Mouse (Mus musculus) C2C12 (cell line): ENCODE data around the gene Cyp4f13. TPM values are rescaled to one million over a fixed set of nuclear protein-coding genes. Genes with fewer than 3 reads are reported as not detected.

Experiments
- H3K27me3 ChIP-seq: one replicate; pipeline ENCODE4 v1.6.1; 2011; ENCODE audit not compliant: control insufficient read depth, insufficient read depth, insufficient read length
- H3K36me3 ChIP-seq: one replicate; pipeline ENCODE4 v1.6.1; 2011; ENCODE audit not compliant: control insufficient read depth, insufficient read depth
- H3K4me3 ChIP-seq: one replicate; pipeline ENCODE4 v1.5.1; 2011; ENCODE audit warnings: mild to moderate bottlenecking, control low read depth; ENCODE audit not compliant: poor library complexity, insufficient read depth, severe bottlenecking
- H3K79me2 ChIP-seq: one replicate; pipeline ENCODE4 v1.6.1; 2011; ENCODE audit not compliant: control insufficient read depth, insufficient read depth
- H3K79me3 ChIP-seq: one replicate; pipeline ENCODE4 v1.6.1; 2011; ENCODE audit warnings: low read depth, control low read depth
- H3ac ChIP-seq: one replicate; pipeline ENCODE3; 2011; ENCODE audit warnings: low read depth; ENCODE audit not compliant: control insufficient read depth, insufficient read length
- CEBPB ChIP-seq: IDR thresholded peaks from one replicate; pipeline ENCODE4 v1.6.1; 2011; ENCODE audit warnings: low read depth, mild to moderate bottlenecking, control low read depth, moderate library complexity
- CTCF ChIP-seq: IDR thresholded peaks from one replicate; pipeline ENCODE4 v1.5.1; 2011; ENCODE audit not compliant: control insufficient read depth, insufficient read depth, insufficient read length
- FOSL1 ChIP-seq: IDR thresholded peaks from one replicate; pipeline ENCODE4 v1.8.0; 2011; ENCODE audit warnings: mild to moderate bottlenecking, low read length; ENCODE audit not compliant: poor library complexity, insufficient read depth, severe bottlenecking
- MAX ChIP-seq: IDR thresholded peaks from one replicate; pipeline ENCODE4 v1.6.1; 2011; ENCODE audit warnings: mild to moderate bottlenecking, control low read depth
- MYOD1 ChIP-seq: IDR thresholded peaks from one replicate; pipeline ENCODE4 v1.6.1; 2011; ENCODE audit warnings: low read depth; ENCODE audit not compliant: control insufficient read depth, insufficient read length
- MYOG ChIP-seq: IDR thresholded peaks from one replicate; pipeline ENCODE4 v1.6.1; 2011; ENCODE audit not compliant: control insufficient read depth, insufficient read length; ENCODE audit errors: extremely low read depth
- USF1 ChIP-seq: IDR thresholded peaks from one replicate; pipeline ENCODE4 v1.6.1; 2011; ENCODE audit warnings: low read depth, mild to moderate bottlenecking, control low read depth, moderate library complexity
- polyA plus RNA-seq: library from polyadenylated mRNA; unstranded; fragments of >200 nt; fragmentation: generic; extraction: Trizol; gene quantifications from one replicate; pipeline ENCODE4 v1.2.1, GENCODE M21; 2012; ENCODE audit warnings: missing spikeins

Gene Cyp4f13
- polyA plus RNA-seq, 1 experiment: 1.5 TPM

GRCm38 (mm10) chr17:32965623-32966290 is 18.6 kb upstream of the Cyp4f13 start, which contains the start of gene Zfp472:
Gene Zfp472, plus strand, starts transcription at chr17:32965814.
- peak within 1 kb of the TSS; percentile 60 for H3ac ChIP-seq
- peak within 1 kb of the TSS; percentile 51 for H3K4me3 ChIP-seq
- H3K79me2 ChIP-seq: peaks cover 54% of the 10 kb centered on the region
- TF ChIP-seq CEBPB: no peak
- TF ChIP-seq MAX: peak; percentile 73
- no peak for TF ChIP-seq MYOD1
- no peak for TF ChIP-seq CTCF
- TF ChIP-seq USF1: no peak
- TF ChIP-seq FOSL1: no peak
- TF ChIP-seq MYOG: no peak
- peaks cover 38% of the 10 kb centered on the region for H3K79me3 ChIP-seq
- H3K27me3 ChIP-seq: no peaks in the 10 kb centered on the region
- H3K36me3 ChIP-seq: no peaks in the 10 kb centered on the region

- TF ChIP-seq MYOD1 (no peak), MAX (no peak), USF1 (no peak)
- Histone ChIP-seq H3K4me3 (peak overlapping the region; percentile 51), H3K27me3 (no peaks in the 10 kb centered on the region), H3K79me3 (peaks cover 35% of the 10 kb centered on the region), H3K79me2 (peaks cover 49% of the 10 kb centered on the region), H3ac (peak overlapping the region; percentile 60), H3K36me3 (no peaks in the 10 kb centered on the region)
Observed at GRCm38 (mm10) chr17:32965253-32965622, 18.0 kb upstream of the Cyp4f13 start.

- Histone ChIP-seq H3K79me2 (peaks cover 5% of the 10 kb centered on the region), H3K27me3 (no peaks in the 10 kb centered on the region), H3K4me3 (no peak overlapping the region), H3K79me3 (no peaks in the 10 kb centered on the region), H3K36me3 (no peaks in the 10 kb centered on the region), H3ac (no peak overlapping the region)
- TF ChIP-seq MAX: no peak
- peak; percentile 59 for TF ChIP-seq CTCF
Observed at GRCm38 (mm10) chr17:32951441-32951840, 4.2 kb upstream of the Cyp4f13 start.

GRCm38 (mm10) chr17:32951006-32951405 is 3.8 kb upstream of the Cyp4f13 start:
- H3ac ChIP-seq: no peak overlapping the region
- H3K79me2 ChIP-seq: peaks cover 8% of the 10 kb centered on the region
- H3K36me3 ChIP-seq: no peaks in the 10 kb centered on the region
- no peak overlapping the region for H3K4me3 ChIP-seq
- H3K79me3 ChIP-seq: no peaks in the 10 kb centered on the region
- H3K27me3 ChIP-seq: no peaks in the 10 kb centered on the region
- TF ChIP-seq USF1 (no peak), FOSL1 (no peak), MYOG (no peak), MAX (no peak), CTCF (no peak), MYOD1 (no peak)

GRCm38 (mm10) chr17:32950136-32950535 is 2.9 kb upstream of the Cyp4f13 start:
- H3K79me2 ChIP-seq: peaks cover 8% of the 10 kb centered on the region
- H3K36me3 ChIP-seq: no peaks in the 10 kb centered on the region
- H3K27me3 ChIP-seq: no peaks in the 10 kb centered on the region
- TF ChIP-seq USF1 (no peak), FOSL1 (no peak), CTCF (no peak)
- H3K79me3 ChIP-seq: no peaks in the 10 kb centered on the region
- H3K4me3 ChIP-seq: no peak overlapping the region
- H3ac ChIP-seq: no peak overlapping the region

GRCm38 (mm10) chr17:32946716-32947115 is 486 bp downstream of the Cyp4f13 start:
- TF ChIP-seq MYOD1 (no peak), CEBPB (no peak), CTCF (no peak), USF1 (no peak), MYOG (no peak), MAX (no peak), FOSL1 (no peak)
- H3K36me3 ChIP-seq: no peaks in the 10 kb centered on the region
- H3K79me2 ChIP-seq: peaks cover 8% of the 10 kb centered on the region
- no peaks in the 10 kb centered on the region for H3K27me3 ChIP-seq
- H3K4me3 ChIP-seq: peak overlapping the region; percentile 56
- H3K79me3 ChIP-seq: no peaks in the 10 kb centered on the region
- H3ac ChIP-seq: peak overlapping the region; percentile 75
